Mouse (Mus musculus): Measurements from ENCODE around the gene Psmd13.

The Psmd13 gene

DNA sequence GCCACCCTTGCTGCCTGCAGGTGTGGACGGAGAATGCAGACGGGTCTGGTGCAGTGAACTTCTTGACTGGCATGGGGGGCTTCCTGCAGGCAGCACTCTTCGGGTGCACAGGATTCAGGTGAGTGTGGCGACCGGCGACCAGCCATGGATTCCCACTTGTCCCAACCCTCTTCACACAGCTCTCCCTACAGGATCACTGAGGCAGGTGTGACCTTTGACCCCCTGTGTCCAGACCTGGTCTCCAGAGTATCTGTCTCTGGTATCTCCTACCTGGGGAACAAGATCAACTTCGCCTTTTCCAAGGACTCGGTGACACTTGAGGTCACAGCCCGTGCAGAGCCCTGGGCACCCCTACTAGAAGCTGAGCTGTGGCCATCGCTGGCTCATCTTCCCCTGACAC lies 64.5 kb downstream of the Psmd13 start:
- DNase-seq = no peak

DNA sequence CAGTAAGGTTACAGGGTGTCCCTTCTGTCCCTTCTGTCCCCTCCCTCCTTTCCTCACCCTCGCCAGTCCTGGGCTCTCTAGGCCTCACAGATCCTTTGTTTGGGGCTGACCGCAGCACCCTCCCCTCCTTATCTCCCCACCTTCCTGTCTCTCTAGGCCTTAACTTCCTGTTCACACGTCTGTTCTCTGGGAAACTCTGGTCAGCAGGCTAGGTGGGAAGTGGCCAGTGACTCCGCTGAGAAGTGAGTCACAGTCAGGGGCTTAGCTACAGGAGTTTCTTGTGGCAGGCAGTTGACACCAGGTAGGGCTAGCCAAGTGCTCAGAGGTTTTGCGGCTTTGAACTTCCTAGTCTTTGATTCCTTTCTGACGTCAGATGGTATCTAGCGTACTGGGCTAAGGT lies 65.2 kb downstream of the Psmd13 start:
- DNase-seq = no peak

DNA sequence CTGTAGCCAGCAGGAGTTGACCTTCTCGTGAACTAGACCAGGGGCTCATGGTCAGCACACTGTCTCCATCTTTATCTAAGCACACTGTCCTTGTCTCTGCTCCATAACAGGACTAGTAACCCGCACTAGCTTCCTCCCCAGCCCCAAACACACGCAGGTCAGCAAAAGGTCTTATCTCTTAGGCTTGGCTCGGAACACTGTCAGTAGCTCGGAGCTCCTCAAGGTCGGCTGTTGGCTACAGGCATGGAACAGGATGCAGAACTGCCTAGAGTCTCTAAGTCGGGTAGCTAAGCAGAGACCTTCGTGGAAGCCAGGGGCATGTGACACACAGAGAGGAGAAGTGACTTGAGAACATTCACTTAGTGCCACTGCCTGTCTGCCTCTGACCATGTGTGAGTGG lies 66.4 kb downstream of the Psmd13 start:
- DNase-seq = no peak

Measured in right cerebral cortex, postnatal 14 days (tissue).